Mouse (Mus musculus): ENCODE measurements around the gene Olfr215.
"Not testable (repeated sequence)": the region's sequence is repeated elsewhere in the genome, so short reads cannot be mapped to it uniquely, and the experiment has no call there.

Olfr215 gene

GRCm38 (mm10) chr6:116584095-116584494, at the start of gene Olfr215:
Olfr215 (minus strand) TSS chr6:116584195.
- DNase-seq (ENCODE audit: low spot score in 2 of 2) = no peak

DNA sequence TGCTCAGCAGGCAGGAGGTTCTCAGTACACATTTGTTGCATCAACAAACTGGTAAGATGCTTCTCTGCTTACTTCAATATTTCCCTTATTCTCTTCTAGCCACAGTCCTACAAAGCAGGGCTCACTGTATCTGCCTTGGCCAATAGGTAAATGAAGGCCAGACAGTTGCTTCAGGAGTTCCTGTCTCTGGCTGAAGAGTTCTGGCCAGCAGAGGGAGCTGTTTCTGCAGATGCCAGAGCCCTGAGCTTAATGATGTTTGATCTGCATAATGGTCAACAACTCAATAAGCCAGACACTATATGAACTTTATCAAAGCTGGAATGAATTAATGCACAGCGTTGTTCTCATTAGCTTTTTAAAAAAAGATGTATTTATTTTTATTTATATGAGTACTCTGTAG, 48.1 kb upstream of the Olfr215 start:
- peak; percentile 57 to 72 for DNase-seq (ENCODE audit: low spot score in 2 of 2)

- no peak for DNase-seq (ENCODE audit: low spot score in 2 of 2)
Observed at GRCm38 (mm10) chr6:116629766-116630165, 45.8 kb upstream of the Olfr215 start.

DNA sequence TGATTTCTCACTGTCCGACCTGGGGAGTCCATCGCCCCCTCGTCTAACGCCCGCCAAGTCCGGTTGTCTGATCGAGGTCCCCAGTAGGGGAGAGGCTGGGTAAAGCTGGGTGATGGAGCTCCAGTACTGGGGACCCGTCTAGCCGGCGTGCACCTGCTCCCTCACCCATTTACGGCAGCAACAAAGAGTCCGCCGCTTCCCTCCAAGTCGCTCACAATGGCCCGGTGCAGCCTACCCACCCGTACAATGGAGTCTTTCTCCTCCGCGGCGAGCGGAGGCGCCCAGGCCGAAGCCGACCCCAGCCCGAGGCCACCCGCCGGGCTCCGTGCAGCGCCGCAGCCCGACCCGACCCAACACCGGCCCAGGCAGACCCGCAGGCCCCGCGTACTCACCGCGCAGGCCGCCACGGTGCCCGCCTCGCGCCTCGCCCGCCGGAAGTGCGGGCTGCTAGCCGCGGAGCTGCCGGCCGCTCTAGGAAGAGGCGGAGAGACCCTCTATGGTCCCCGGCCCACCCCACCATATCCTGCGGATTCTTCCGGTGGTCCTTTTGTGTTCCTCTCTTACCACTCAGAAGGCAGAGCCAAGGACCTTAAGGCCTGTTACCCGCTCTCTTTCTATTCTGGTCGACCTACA, 44.7 kb upstream of the Olfr215 start, which contains the start of gene Zfp422:
TSS of gene Zfp422 (minus strand) at position 461 of the 633 bp plus-strand sequence.
- peak; percentile 32 to 48 for DNase-seq (ENCODE audit: low spot score in 2 of 2)

- DNase-seq (ENCODE audit: low spot score in 2 of 2) = no peak
Observed at GRCm38 (mm10) chr6:116628095-116628494, 44.1 kb upstream of the Olfr215 start.

GRCm38 (mm10) chr6:116626417-116626816, 42.4 kb upstream of the Olfr215 start:
- DNase-seq (ENCODE audit: low spot score in 2 of 2) = not testable (repeated sequence)

DNA sequence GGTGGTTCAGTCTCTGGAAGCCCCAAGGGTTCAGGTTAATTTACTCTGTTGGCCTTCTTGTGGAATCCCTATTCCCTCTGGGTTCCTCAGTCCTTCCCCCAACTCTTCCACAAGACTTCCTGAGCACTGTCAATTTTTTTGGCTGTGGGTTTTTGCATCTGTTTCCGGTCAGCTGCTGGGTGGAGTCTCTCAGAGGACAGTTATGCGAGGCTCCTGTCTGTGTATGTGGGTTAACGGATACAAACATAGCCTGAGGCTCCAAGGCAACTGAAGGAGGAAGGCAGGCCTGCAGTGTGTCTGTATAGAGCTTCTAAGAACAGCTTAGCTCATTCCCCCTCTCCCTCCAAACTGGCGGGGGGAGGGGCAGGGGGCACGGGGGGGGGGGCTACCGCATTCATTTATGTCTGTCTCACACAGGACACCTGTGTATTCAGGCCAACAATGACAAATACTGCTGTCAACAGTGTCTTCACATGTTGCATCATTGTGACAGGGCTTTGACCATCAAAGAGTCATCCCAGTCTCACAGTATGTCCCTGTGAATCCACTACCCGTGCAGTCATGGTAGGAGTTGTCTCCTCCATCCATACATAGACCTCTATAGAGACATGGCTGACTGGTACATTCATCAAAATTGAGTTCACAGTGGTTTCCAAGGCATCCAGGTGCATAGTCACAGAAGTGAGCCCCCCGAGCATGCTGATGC, 37.5 kb upstream of the Olfr215 start:
- DNase-seq (ENCODE audit: low spot score in 2 of 2) = no peak

DNA sequence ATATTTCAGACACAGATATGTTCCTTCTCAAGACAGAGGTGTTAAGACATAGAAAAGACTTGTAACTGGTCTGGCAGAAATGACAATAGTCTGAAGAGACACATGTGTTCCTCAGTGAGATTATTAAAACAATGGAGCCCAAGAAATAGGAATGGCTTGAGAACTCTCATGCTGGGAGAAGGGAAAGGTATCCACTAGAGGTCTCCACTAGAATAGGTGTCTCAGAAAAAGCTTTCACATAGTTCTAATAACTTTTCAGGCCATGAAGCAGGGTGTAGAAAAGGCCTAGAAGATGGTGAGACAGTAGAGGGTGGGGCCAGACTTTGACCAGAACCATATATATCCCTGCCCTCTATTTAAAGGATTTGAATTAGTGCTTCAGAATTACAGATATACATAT, 34.1 kb upstream of the Olfr215 start:
- DNase-seq (ENCODE audit: low spot score in 2 of 2) = no peak

DNA sequence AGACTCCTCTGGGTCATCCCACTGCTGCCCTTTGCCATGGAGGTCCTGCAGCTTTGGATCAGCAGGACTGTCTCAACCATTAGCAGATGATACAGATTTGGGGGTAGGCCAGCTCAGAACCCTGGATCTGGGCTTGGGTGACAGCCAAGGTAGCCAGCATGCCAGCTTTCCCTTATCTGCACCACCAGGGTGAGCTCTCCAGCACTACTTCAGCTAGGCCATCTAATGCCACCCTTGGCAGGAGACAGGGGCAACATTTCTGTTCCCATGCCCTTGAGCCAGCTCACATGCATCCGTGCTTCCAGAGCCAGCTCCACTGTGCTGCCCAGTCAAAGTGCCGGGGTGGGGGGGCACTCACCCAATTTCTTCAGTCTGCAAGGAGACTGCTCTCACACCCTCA, 31.7 kb upstream of the Olfr215 start:
- no peak for DNase-seq (ENCODE audit: low spot score in 2 of 2)

DNA sequence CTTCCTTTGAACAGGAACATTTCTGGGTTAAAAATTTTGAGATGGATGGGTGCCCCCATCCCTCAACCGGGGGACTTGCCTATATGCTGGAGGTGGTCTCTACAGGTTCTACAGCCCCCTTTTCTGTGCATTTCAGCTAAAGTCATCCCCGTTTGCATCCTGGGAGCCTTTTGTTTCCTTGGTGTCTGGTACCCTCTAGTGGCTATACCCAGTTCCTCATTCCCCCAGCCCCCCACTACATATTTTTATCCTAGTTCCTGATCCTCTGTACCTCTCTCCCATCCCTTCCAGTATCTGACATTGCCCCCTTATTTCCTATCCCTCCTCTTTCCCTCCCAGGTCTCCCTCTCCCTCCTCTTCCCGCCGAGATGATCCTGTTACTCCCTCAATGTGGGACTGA, 23.2 kb upstream of the Olfr215 start:
- DNase-seq (ENCODE audit: low spot score in 2 of 2) = no peak

DNA sequence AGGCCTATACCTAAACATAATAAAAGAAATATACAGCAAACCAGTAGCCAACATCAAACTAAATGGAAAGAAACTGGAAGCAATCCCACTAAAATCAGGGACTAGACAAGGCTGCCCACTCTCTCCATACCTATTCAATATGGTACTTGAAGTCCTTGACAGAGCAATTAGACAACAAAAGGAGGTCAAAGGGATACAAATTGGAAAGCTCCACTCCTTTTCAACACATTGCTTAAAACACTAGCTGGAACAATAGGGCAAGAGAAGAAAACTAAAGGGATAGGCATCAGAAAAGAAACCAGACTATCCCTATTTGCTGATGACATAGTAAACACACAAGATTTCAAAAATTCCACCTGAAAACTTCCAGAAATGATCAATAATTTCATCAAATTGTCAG, 17.0 kb upstream of the Olfr215 start:
- not testable (repeated sequence) for DNase-seq (ENCODE audit: low spot score in 2 of 2)

DNA sequence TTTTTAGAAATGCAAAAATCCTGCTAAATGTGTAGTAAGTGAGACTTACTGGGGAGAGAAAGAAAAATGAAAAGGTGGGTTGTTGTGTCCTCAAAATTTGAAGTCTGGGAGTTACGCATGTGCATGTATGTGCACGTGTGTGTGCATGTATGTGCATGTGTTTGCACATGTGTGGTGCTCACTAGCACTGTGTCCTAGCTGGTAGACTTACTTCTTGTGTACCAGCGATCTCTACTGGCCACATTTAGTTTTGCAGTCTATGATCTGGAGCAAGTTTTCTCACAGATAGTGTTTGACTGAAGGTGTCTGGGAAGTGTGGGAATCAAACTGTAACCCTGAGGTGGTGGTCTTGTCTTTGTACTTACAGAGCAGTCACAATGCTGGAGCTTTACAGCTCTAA, 14.2 kb downstream of the Olfr215 start:
- DNase-seq (ENCODE audit: low spot score in 2 of 2) = no peak

DNA sequence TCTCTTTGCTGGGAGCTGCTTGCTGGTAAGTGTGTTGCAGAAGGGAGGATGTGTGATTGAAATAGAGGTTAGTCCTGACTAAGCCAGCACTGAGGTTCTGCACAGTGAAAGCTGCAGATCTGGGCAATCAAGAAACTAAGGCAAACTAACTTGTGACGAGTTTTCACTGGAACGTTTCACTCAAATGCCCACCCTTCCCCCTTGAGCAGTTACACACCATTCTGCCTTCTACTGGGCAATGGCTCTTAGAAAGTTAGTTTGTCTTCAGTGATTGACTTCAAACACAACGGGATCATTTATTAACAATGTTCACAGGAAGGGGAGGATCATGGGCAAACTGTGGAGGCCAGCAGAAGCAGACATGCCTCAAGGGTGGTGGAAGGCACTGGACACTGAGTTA, 29.0 kb downstream of the Olfr215 start:
- no peak for DNase-seq (ENCODE audit: low spot score in 2 of 2)

DNA sequence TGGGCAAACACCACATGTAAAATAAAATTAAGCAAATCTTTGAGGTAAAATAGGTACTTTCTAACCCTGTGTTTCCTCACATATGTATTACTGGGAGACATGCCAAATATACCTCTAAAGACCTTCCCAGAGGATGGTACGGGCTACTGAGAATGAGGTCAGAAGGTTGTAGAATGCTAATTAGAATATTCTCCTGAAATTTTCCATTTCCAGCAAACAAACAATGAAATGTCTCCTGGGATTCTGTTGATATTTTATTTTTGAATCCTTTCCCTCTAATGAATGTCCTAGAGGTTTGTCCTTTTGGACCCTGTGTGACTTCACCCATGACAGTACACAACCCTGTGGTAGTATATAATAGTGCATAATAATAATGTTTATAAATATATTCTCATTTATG, 30.1 kb downstream of the Olfr215 start, which contains the start of gene Olfr214:
TSS of gene Olfr214 (plus strand) at position 301 of the 400 bp plus-strand sequence.
- DNase-seq (ENCODE audit: low spot score in 2 of 2) = no peak

GRCm38 (mm10) chr6:116550841-116551240, 33.2 kb downstream of the Olfr215 start, which contains the start of gene Gm5580:
Gm5580 (plus strand) TSS chr6:116551141.
- not testable (repeated sequence) for DNase-seq (ENCODE audit: low spot score in 2 of 2)

DNA sequence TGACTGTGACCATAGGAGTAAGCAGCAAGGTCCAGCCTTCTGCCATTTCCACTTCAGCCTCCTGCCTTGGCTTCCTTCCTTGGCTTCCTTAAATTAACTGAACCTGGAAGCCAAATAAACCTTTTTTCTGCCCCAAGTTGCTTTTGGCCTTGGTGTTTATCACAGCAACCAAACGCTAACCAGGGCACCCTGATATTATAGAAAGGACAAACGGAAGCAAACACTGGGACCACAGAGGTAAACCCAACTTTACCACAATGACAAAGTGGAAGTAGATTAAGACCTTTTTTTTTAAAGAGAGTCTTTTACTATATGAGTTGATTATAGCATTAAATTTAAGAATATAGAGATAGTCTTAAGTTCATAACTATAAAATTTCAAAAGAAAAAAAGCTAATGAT, 41.5 kb downstream of the Olfr215 start:
- no peak for DNase-seq (ENCODE audit: low spot score in 2 of 2)

GRCm38 (mm10) chr6:116538156-116538555, 45.8 kb downstream of the Olfr215 start, which contains the start of gene Olfr213:
Olfr213 (plus strand) TSS chr6:116538456.
- no peak for DNase-seq (ENCODE audit: low spot score in 2 of 2)

Measured in frontal cortex, postnatal 25 days (tissue).